Mouse (Mus musculus) limb, embryonic 15.5 days (tissue): Measurements from ENCODE around the gene Ush2a. TPM values are rescaled to one million over a fixed set of nuclear protein-coding genes. Genes with fewer than 3 reads are reported as not detected.

ENCODE experiments used
- ATAC-seq: fragments of 200-750 bp; cut with Nextera tagmentation; 2 replicates; pipeline ENCODE4 v1.8.0; 2017; ENCODE audit warnings: low read depth, moderate TSS enrichment; ENCODE audit not compliant: insufficient number of reproducible peaks, low FRiP score, low TSS enrichment
- H3K27ac ChIP-seq: fragments of 300-500 bp; sonication (generic); 2 replicates; pipeline ENCODE4 v1.5.1; 2015; ENCODE audit warnings: moderate library complexity, mild to moderate bottlenecking, inconsistent platforms
- H3K27me3 ChIP-seq: fragments of 300-500 bp; sonication (generic); 2 replicates; pipeline ENCODE4 v1.6.1; 2015; ENCODE audit warnings: inconsistent platforms
- H3K36me3 ChIP-seq: fragments of 300-500 bp; sonication (generic); 2 replicates; pipeline ENCODE4 v1.6.1; 2015; ENCODE audit warnings: inconsistent platforms
- H3K4me1 ChIP-seq: fragments of 300-500 bp; sonication (generic); 2 replicates; pipeline ENCODE4 v1.6.1; 2015; ENCODE audit warnings: inconsistent platforms
- H3K4me2 ChIP-seq: fragments of 300-500 bp; sonication (generic); 2 replicates; pipeline ENCODE4 v1.6.1; 2015; ENCODE audit warnings: mild to moderate bottlenecking, inconsistent platforms
- H3K4me3 ChIP-seq: fragments of 300-500 bp; sonication (generic); 2 replicates; pipeline ENCODE4 v1.5.1; 2015; ENCODE audit warnings: mild to moderate bottlenecking, inconsistent platforms
- H3K9ac ChIP-seq: fragments of 300-500 bp; sonication (generic); 2 replicates; pipeline ENCODE4 v1.6.1; 2015; ENCODE audit warnings: inconsistent platforms
- H3K9me3 ChIP-seq: fragments of 300-500 bp; sonication (generic); 2 replicates; pipeline ENCODE4 v1.6.1; 2016; ENCODE audit warnings: inconsistent platforms
- WGBS: fragments of 180-500 bp; shearing (Covaris S2); methylation state at CpG from one replicate; pipeline ENCODE4 v1.1.7; 2015; 5-methylcytosine and 5-hydroxymethylcytosine counted together
- polyA plus RNA-seq: library from polyadenylated mRNA; unstranded; fragments of >200 nt; fragmentation: Nextera tagmentation; extraction: Ambion mirVana; gene quantifications from 2 replicates; pipeline ENCODE4 v1.2.1, GENCODE M21; 2015

The Ush2a gene
- polyA plus RNA-seq, 1 experiment from 2014 or later: 0.08 TPM

DNA sequence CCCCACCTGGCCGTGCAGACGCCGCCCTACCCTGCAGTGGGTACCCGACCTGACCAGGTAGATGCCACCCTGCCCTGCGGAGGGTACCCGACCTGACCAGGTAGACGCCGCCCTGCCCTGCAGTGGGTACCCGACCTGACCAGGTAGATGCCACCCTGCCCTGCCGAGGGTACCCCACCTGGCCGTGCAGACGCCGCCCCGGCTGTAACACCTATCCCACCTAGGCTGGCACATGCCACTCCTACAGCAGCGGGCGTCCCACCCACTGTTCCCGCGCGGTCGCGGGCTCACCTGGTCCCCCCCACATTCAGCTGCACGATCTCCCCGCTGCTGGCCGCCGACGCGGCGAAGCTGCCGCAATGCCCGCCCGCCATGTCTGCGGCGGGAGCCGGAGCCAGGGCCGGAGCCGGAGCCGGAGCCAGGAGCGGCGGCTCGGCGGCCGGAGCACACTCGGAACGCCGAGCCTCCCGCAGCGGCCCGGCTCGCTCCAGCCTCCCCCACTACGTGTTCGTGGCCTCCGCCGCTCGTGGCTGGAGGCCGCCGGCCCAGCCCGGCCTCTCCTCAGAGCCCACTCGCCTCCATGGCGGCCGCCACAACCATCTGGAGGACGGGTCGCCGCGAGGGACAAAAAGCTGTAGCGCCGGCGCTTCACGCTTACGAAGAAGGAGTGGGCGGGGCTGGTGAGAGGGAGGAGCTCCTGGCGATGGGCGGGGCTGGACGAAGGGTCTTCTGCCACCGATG is 745.6 kb downstream of the Ush2a start, which contains the start of gene Kctd3:
Kctd3 (minus strand) TSS at position 603 of the 741 bp plus-strand sequence.
- peak within 1 kb of the TSS; percentile 92 for H3K9ac ChIP-seq
- no peaks in the 10 kb centered on the region for H3K9me3 ChIP-seq
- 0 out of 2 replicates have a peak, but pooled peaks cover 10% of the 10 kb centered on the region for H3K36me3 ChIP-seq
- peak within 1 kb of the TSS; percentile 59; the same call in 1 of the 2 replicates for H3K27ac ChIP-seq
- H3K4me3 ChIP-seq: peak within 1 kb of the TSS; percentile 72
- H3K27me3 ChIP-seq: no peaks in the 10 kb centered on the region
- H3K4me2 ChIP-seq: peak within 1 kb of the TSS; percentile 92
- ATAC-seq: peak; percentile 88
- H3K4me1 ChIP-seq: peaks cover 14% of the 10 kb centered on the region
- WGBS: under 1% methylated on average over 74 of the region's 74 CpGs

DNA sequence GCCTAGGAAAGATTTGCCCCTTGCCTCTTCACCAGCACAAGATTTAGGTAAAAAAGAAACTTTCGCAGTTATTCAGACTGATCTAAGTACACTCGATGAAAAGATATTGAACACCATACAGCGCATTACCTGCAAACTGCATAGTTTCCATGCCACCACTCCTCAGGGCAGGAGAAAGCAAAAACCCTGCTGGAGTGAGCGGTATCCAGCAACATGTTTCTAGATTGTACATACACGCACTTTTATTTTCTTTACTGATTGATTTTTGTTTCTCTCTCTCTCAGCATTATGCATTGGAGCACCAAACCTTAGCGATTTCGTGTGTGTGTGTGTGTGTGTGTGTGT is 746.1 kb downstream of the Ush2a start:
- Histone ChIP-seq H3K9me3 (no peaks in the 10 kb centered on the region), H3K27me3 (no peaks in the 10 kb centered on the region), H3K4me3 (peak overlapping the region; percentile 72), H3K27ac (no peak overlapping the region), H3K4me1 (peaks cover 19% of the 10 kb centered on the region), H3K4me2 (peak overlapping the region; percentile 92; the same call in 1 of the 2 replicates), H3K9ac (no peak overlapping the region), H3K36me3 (0 out of 2 replicates have a peak, but pooled peaks cover 5% of the 10 kb centered on the region)
- WGBS: 43% methylated on average over 7 of the region's 7 CpGs
- peak; percentile 30; the same call in 1 of the 2 replicates for ATAC-seq

DNA sequence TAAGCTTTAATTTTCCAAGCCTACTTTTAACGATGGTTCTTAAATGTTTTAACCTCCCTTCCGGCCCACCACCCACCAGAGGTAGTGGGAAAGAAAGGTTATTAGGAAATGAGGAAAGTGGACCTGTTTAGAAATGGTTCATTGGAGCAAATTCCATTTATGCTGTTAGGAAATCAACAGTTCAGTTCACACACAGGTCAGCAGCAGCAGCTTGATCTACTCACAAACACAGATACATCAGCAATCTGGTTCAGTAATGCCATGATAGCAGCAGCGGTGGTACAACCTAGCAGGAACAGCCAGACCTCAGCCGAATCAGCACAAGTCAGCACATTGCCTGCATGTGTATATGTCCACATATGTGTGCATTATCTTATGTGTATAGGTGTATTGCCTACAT is 748.8 kb downstream of the Ush2a start:
- H3K27me3 ChIP-seq: no peaks in the 10 kb centered on the region
- no peak overlapping the region for H3K4me3 ChIP-seq
- no peak overlapping the region for H3K4me2 ChIP-seq
- H3K9ac ChIP-seq: no peak overlapping the region
- peaks cover 25% of the 10 kb centered on the region for H3K4me1 ChIP-seq
- H3K36me3 ChIP-seq: no peaks in the 10 kb centered on the region
- no peak for ATAC-seq
- WGBS: 77% methylated on average over 4 of the region's 4 CpGs
- H3K9me3 ChIP-seq: no peaks in the 10 kb centered on the region
- no peak overlapping the region for H3K27ac ChIP-seq

- H3K4me1 ChIP-seq: peaks cover 11% of the 10 kb centered on the region
- WGBS: 6% methylated on average over 16 of the region's 16 CpGs
- no peaks in the 10 kb centered on the region for H3K27me3 ChIP-seq
- no peaks in the 10 kb centered on the region for H3K9me3 ChIP-seq
- no peak overlapping the region for H3K4me3 ChIP-seq
- H3K27ac ChIP-seq: no peak overlapping the region
- ATAC-seq: no peak
- peak overlapping the region; percentile 37 for H3K4me2 ChIP-seq
- no peak overlapping the region for H3K9ac ChIP-seq
- H3K36me3 ChIP-seq: no peaks in the 10 kb centered on the region
Observed at GRCm38 (mm10) chr1:189012846-189013586, 751.2 kb downstream of the Ush2a start.

GRCm38 (mm10) chr1:189013587-189013921 is 751.7 kb downstream of the Ush2a start:
- Histone ChIP-seq H3K27ac (no peak overlapping the region), H3K9me3 (no peaks in the 10 kb centered on the region), H3K4me2 (peak overlapping the region; percentile 37), H3K9ac (no peak overlapping the region), H3K27me3 (no peaks in the 10 kb centered on the region), H3K4me3 (no peak overlapping the region), H3K4me1 (peaks cover 11% of the 10 kb centered on the region), H3K36me3 (no peaks in the 10 kb centered on the region)
- WGBS: 14% methylated on average over 4 of the region's 4 CpGs
- no peak for ATAC-seq
